Mouse (Mus musculus) kidney, embryonic 16.5 days (tissue): ENCODE measurements at regions not wholly inside any gene's neighbourhood (a gene's known extent, or its start where the extent isn't known, plus 50 kb on each side); places are given as distances from the start of the nearest gene placed in this dataset.

ENCODE experiments used
- ATAC-seq: fragments of 200-750 bp; cut with Nextera tagmentation; 2 replicates; pipeline ENCODE4 v1.8.0; 2017; ENCODE audit warnings: moderate TSS enrichment; ENCODE audit not compliant: low FRiP score, low TSS enrichment
- H3K27ac ChIP-seq: fragments of 300-500 bp; sonication (generic); 2 replicates; pipeline ENCODE4 v1.5.1; 2014; ENCODE audit warnings: low read length
- H3K27me3 ChIP-seq: fragments of 300-500 bp; sonication (generic); 2 replicates; pipeline ENCODE4 v1.6.1; 2014; ENCODE audit warnings: low read length, control low read depth, mixed read lengths; ENCODE audit not compliant: insufficient read depth
- H3K36me3 ChIP-seq: fragments of 300-500 bp; sonication (generic); 2 replicates; pipeline ENCODE4 v1.6.1; 2014; ENCODE audit warnings: low read length, control low read depth, mixed read lengths; ENCODE audit not compliant: insufficient read depth
- H3K4me1 ChIP-seq: fragments of 300-500 bp; sonication (generic); 2 replicates; pipeline ENCODE4 v1.6.1; 2014; ENCODE audit warnings: low read length, control low read depth, mixed read lengths; ENCODE audit not compliant: insufficient read depth
- H3K4me2 ChIP-seq: fragments of 300-500 bp; sonication (generic); replicated peaks from 2 replicates; pipeline ENCODE4 v1.6.1; 2014; ENCODE audit warnings: low read depth, low read length
- H3K4me3 ChIP-seq: fragments of 300-500 bp; sonication (generic); 2 replicates; pipeline ENCODE4 v1.5.1; 2014; ENCODE audit warnings: mild to moderate bottlenecking, low read length
- H3K9ac ChIP-seq: fragments of 300-500 bp; sonication (generic); replicated peaks from 2 replicates; pipeline ENCODE4 v1.6.1; 2014; ENCODE audit warnings: low read length
- H3K9me3 ChIP-seq: fragments of 300-500 bp; sonication (generic); 2 replicates; pipeline ENCODE4 v1.6.1; 2016; ENCODE audit warnings: low read length, control low read depth
- WGBS: fragments of 180-500 bp; shearing (Covaris S2); extraction: QIAGEN DNeasy Blood & Tissue Kit; methylation state at CpG from one replicate; pipeline ENCODE4 v1.1.7; 2014; 5-methylcytosine and 5-hydroxymethylcytosine counted together

DNA sequence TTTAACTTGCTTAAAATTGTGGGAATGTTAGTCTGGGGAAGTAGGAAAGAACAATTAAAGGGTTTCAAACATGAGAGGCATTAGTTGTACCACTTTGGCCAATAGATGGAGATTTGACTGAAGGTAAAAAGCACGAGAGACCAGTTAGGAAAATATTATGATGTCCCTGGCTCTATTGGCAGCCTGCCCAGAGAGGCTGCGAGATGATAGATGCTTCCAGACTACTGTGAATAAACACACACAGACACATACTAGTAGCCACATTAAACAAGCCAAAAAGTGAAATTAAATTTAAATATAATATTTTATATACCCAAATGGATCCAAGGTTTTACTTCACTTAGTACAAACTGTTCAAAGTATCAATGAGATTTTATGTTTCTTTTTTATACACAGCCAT lies 411.9 kb upstream of the Gm11114 start:
- Histone ChIP-seq H3K4me2 (no peak overlapping the region), H3K4me3 (no peak overlapping the region), H3K27ac (no peak overlapping the region), H3K36me3 (no peaks in the 10 kb centered on the region), H3K9me3 (no peaks in the 10 kb centered on the region), H3K9ac (no peak overlapping the region), H3K27me3 (no peaks in the 10 kb centered on the region), H3K4me1 (no peaks in the 10 kb centered on the region)
- WGBS: 37% methylated on average over 2 of the region's 2 CpGs
- ATAC-seq: no peak

DNA sequence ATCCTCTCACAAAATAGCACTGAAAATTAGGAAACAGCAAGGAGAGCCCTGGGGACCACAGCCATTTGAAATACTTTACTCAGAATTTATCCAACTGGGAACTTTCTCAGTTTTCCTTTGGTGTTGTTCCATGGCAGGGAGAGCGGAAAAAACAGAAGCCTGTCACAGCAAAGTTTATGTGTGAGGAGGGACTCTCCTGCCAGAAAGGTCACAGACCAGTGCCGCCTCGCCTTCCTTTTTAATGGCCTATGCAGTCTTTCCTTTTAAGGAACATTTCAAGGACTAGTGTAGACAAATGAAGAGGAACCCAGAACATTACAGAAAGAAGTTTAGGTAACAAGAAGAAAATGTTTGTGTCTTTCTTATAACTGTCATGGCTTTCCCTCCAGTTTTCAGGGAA lies 406.3 kb upstream of the Gm11114 start:
- H3K4me2 ChIP-seq: no peak overlapping the region
- H3K4me1 ChIP-seq: no peaks in the 10 kb centered on the region
- no peaks in the 10 kb centered on the region for H3K9me3 ChIP-seq
- 16% methylated on average over 3 of the region's 3 CpGs for WGBS
- no peaks in the 10 kb centered on the region for H3K36me3 ChIP-seq
- no peak; the same call in 1 of the 2 replicates for ATAC-seq
- H3K9ac ChIP-seq: no peak overlapping the region
- no peaks in the 10 kb centered on the region for H3K27me3 ChIP-seq
- H3K27ac ChIP-seq: no peak overlapping the region
- no peak overlapping the region for H3K4me3 ChIP-seq

DNA sequence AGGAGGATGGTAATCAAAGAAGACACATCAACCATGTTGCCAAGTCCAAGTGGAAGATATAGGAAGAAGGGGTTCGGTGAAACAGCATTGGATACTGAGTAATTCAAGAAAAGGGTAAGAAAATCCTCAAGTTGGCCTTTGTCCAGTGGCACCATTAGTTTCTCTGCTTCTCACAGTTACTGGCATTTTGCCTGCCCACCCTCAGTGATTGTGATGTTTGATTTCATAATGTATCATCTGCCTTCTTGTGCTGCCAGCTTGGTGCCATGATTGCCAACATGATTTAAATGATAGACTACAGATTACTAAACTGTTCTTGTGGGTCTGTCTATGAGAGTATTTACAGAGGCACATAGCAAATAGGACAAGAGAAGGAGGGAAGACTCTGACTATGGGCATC lies 399.3 kb upstream of the Gm11114 start:
- no peak overlapping the region for H3K9ac ChIP-seq
- 94% methylated on average over 1 of the region's 1 CpGs for WGBS
- H3K9me3 ChIP-seq: no peaks in the 10 kb centered on the region
- H3K4me2 ChIP-seq: no peak overlapping the region
- H3K4me1 ChIP-seq: no peaks in the 10 kb centered on the region
- no peaks in the 10 kb centered on the region for H3K27me3 ChIP-seq
- no peaks in the 10 kb centered on the region for H3K36me3 ChIP-seq
- no peak for ATAC-seq
- H3K4me3 ChIP-seq: no peak overlapping the region
- no peak overlapping the region for H3K27ac ChIP-seq

DNA sequence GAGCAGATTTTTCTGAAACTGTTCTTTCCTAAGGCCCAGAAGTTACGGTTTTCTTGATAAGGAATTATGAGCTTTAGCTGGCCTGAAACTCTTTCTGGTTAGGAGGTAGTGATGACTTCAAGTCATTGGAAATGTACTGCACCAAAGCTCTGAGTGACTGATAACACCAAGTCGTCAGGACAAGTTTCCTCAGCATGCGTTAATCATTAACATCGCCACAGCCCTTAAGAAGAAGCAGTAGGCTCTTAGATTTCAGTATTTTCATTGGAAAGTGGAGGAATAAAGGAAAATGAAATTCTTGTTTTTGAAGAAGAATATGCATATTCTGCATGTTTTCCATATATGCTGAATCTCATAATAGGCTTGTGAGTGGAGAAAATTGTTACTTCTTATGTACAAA lies 390.3 kb upstream of the Gm11114 start:
- WGBS: 77% methylated on average over 4 of the region's 4 CpGs
- no peak for ATAC-seq
- Histone ChIP-seq H3K9ac (no peak overlapping the region), H3K4me1 (no peaks in the 10 kb centered on the region), H3K4me2 (no peak overlapping the region), H3K27ac (no peak overlapping the region), H3K9me3 (no peaks in the 10 kb centered on the region), H3K4me3 (no peak overlapping the region), H3K36me3 (no peaks in the 10 kb centered on the region), H3K27me3 (no peaks in the 10 kb centered on the region)

DNA sequence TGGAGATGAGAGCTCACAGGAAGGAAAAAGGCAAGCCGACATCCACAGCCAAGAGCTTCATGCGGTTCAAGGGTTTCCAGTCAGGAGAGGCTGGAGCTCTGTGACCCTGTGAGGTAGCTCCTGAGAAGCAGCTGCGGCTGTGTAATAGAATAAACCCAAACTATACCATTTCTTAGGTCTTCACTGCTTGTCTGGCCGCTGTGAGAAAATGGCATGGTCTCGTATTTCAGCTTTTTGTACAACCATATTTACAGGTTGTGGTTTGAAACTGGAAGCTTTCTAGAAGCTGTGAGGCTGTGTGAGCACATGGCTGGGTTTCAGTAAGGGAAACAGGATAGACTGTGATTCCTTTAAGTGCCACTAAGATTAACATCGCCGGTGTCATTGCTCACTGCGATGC lies 388.6 kb upstream of the Gm11114 start:
- Histone ChIP-seq H3K36me3 (no peaks in the 10 kb centered on the region), H3K4me1 (no peaks in the 10 kb centered on the region), H3K27me3 (no peaks in the 10 kb centered on the region), H3K4me2 (no peak overlapping the region), H3K9ac (no peak overlapping the region), H3K27ac (no peak overlapping the region), H3K4me3 (no peak overlapping the region), H3K9me3 (no peaks in the 10 kb centered on the region)
- 74% methylated on average over 8 of the region's 8 CpGs for WGBS
- no peak for ATAC-seq

DNA sequence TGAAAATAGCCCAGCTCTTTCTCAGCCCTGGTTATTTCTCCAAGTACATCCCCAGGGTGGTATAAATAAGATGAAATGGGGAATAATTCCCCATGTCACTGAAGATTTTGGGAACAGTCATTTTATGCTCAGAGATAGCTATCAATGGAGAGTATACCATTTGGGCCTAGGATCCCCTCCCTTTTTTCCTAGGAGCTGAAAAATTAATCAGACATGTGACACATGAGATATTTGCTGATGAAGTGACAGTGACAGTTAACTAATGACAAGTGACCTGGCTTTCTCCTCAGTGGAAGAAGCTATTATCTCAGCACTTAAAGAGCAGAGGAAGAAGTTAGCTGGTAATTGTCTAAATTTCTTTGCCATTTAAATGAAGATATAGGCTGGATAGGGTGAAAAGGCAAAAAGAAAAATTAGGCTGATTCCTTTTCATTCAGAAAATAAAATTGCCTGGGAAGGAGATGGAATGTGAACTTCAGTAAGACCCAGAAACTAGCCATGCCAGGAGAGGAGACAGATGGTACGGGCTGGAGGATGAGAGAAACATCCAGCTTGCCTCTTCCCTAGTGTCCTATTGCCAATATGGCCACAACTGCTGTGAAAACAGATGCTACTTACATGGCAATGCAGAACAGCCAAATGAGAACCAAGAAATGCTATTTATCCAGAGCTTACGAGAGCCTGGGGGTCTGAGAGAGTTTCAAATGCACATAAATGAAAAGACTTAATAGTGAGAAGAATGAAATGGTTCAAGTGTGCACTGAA lies 376.1 kb upstream of the Gm11114 start:
- Histone ChIP-seq H3K36me3 (no peaks in the 10 kb centered on the region), H3K27me3 (no peaks in the 10 kb centered on the region), H3K4me3 (no peak overlapping the region), H3K4me2 (no peak overlapping the region), H3K4me1 (no peaks in the 10 kb centered on the region), H3K9ac (no peak overlapping the region), H3K9me3 (no peaks in the 10 kb centered on the region), H3K27ac (no peak overlapping the region)
- 86% methylated on average over 2 of the region's 2 CpGs for WGBS
- ATAC-seq: no peak

DNA sequence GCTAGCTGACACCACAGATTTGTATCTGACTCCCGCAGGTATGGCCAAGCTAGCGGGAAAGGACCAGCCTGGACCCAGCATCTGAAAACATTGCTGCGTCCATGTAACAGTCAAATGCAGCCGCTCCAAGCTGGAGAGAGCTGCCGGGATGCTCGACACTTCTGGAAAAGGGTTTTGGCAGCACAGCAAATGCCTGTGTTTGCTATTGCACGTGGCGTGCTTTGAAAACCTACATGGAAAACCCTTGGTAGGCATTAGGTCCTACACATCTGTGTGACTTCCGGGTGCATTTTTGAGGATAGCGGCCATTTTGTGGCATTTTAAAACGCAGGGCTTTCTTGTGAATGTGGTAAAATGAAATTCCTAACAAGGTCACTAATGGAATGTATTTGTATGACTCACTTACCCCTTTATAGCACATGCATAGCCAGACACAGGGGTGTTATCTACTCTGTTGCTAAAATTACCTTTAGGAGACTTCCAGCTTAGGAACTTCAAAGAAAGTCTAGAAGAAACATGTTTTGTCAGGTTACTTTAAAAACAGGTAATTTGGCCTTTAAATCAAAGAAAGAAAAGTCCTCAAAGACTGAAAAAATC lies 345.9 kb upstream of the Gm11114 start:
- Histone ChIP-seq H3K27ac (no peak overlapping the region), H3K4me3 (no peak overlapping the region), H3K4me2 (no peak overlapping the region), H3K9me3 (no peaks in the 10 kb centered on the region), H3K27me3 (no peaks in the 10 kb centered on the region), H3K9ac (no peak overlapping the region), H3K36me3 (no peaks in the 10 kb centered on the region), H3K4me1 (no peaks in the 10 kb centered on the region)
- WGBS: 91% methylated on average over 11 of the region's 11 CpGs
- no peak for ATAC-seq

DNA sequence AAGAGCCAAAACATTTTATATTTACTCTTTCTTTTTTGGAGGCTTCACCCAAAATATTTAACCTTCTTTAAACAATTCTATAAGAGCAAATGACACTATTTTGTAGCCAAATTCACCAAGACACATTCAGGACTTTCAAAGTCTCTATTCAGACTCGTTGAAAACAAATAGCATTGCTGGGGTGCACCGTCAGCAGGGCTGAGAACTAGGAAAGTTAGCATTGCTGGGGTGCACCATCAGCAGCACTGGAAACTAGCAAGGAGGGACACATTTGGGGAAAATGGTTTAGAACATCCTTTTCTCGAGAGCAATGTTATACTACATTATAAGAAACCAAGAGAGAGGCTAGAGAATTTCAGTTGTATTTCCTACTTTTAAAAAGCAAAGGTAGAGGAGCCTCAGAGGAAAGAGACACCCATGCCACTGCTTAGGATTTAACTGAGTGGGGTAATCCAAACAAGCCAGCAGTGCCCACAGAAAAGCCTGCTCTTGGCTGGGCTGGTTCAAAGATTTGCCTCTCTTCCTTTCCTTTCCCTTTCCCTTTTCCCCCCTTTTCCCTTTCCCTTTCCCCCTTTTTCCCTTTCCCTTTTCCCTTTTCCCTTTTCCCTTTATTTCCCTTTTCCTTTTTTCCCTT lies 342.5 kb upstream of the Gm11114 start:
- no peak overlapping the region for H3K4me2 ChIP-seq
- no peaks in the 10 kb centered on the region for H3K9me3 ChIP-seq
- ATAC-seq: no peak
- no peaks in the 10 kb centered on the region for H3K4me1 ChIP-seq
- no peak overlapping the region for H3K4me3 ChIP-seq
- H3K27me3 ChIP-seq: no peaks in the 10 kb centered on the region
- no peak overlapping the region for H3K9ac ChIP-seq
- H3K27ac ChIP-seq: no peak overlapping the region
- no peaks in the 10 kb centered on the region for H3K36me3 ChIP-seq
- 81% methylated on average over 3 of the region's 3 CpGs for WGBS

DNA sequence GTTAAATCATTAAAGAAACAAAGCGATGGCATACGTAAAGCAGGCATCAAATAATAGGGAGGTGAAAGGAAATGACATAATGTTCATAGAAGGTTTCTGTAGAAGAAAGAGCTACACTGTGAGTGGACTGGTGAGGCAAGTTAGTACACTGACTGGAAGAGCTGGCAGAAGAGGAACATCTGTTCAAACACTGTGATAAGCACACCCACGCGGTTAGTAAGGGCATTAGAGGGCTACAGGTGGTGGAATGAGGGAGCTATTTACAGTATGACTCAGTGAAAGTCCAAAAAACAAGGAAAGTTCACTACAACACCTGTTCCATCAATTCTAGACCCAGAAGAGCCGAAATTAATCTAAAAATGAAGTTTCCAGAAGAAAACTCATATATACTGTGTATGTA lies 335.1 kb upstream of the Gm11114 start:
- no peak for ATAC-seq
- no peak overlapping the region for H3K4me3 ChIP-seq
- H3K9me3 ChIP-seq: no peaks in the 10 kb centered on the region
- H3K9ac ChIP-seq: no peak overlapping the region
- 81% methylated on average over 5 of the region's 5 CpGs for WGBS
- H3K36me3 ChIP-seq: no peaks in the 10 kb centered on the region
- no peaks in the 10 kb centered on the region for H3K4me1 ChIP-seq
- H3K4me2 ChIP-seq: no peak overlapping the region
- H3K27ac ChIP-seq: no peak overlapping the region
- no peaks in the 10 kb centered on the region for H3K27me3 ChIP-seq

DNA sequence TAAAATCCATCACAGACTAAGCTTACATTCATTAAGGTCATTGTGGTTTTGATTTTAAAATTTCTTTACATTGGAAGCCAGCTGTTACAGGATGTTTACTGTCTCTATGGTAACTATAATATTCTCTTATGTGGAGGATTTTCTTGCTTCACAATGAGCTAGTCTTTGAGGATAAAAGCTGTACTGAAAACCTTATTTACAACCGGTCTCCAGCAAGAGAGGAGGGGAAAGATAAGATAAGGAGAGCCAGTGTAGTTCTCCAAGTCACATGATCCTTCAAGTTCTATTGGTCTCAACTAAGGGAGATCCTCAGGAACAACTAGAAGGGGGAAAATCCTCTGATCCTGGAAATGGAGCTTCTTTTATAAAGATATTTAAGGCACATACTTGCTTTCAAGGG lies 309.2 kb upstream of the Gm11114 start:
- no peak overlapping the region for H3K27ac ChIP-seq
- no peak overlapping the region for H3K4me2 ChIP-seq
- H3K4me1 ChIP-seq: 0 out of 2 replicates have a peak, but pooled peaks cover 2% of the 10 kb centered on the region
- no peaks in the 10 kb centered on the region for H3K9me3 ChIP-seq
- H3K4me3 ChIP-seq: no peak overlapping the region
- no peak for ATAC-seq
- no peak overlapping the region for H3K9ac ChIP-seq
- H3K36me3 ChIP-seq: no peaks in the 10 kb centered on the region
- no peaks in the 10 kb centered on the region for H3K27me3 ChIP-seq
- 52% methylated on average over 1 of the region's 1 CpGs for WGBS
